Mouse (Mus musculus) neural tube, embryonic 15.5 days (tissue): ENCODE data around the gene Gnb5. TPM values are rescaled to one million over a fixed set of nuclear protein-coding genes. Genes with fewer than 3 reads are reported as not detected.

Source experiments
- ATAC-seq: fragments of 200-750 bp; cut with Nextera tagmentation; 2 replicates; pipeline ENCODE4 v1.8.0; 2017; ENCODE audit warnings: mild to moderate bottlenecking, moderate TSS enrichment, moderate library complexity; ENCODE audit not compliant: low FRiP score
- H3K27ac ChIP-seq: fragments of 300-500 bp; sonication (generic); replicated peaks from 2 replicates; pipeline ENCODE4 v1.5.1; 2015; ENCODE audit warnings: mild to moderate bottlenecking, inconsistent platforms
- H3K27me3 ChIP-seq: fragments of 300-500 bp; sonication (generic); replicated peaks from 2 replicates; pipeline ENCODE4 v1.6.1; 2015; ENCODE audit warnings: inconsistent platforms
- H3K36me3 ChIP-seq: fragments of 300-500 bp; sonication (generic); 2 replicates; pipeline ENCODE4 v1.6.1; 2015; ENCODE audit warnings: inconsistent platforms
- H3K4me1 ChIP-seq: fragments of 300-500 bp; sonication (generic); 2 replicates; pipeline ENCODE4 v1.6.1; 2015; ENCODE audit warnings: inconsistent platforms
- H3K4me2 ChIP-seq: fragments of 300-500 bp; sonication (generic); 2 replicates; pipeline ENCODE4 v1.6.1; 2015; ENCODE audit warnings: inconsistent platforms, mild to moderate bottlenecking, moderate library complexity
- H3K4me3 ChIP-seq: fragments of 300-500 bp; sonication (generic); replicated peaks from 2 replicates; pipeline ENCODE4 v1.5.1; 2015; ENCODE audit warnings: mild to moderate bottlenecking, inconsistent platforms
- H3K9ac ChIP-seq: fragments of 300-500 bp; sonication (generic); replicated peaks from 2 replicates; pipeline ENCODE4 v1.6.1; 2015; ENCODE audit warnings: mild to moderate bottlenecking, inconsistent platforms
- H3K9me3 ChIP-seq: fragments of 300-500 bp; sonication (generic); replicated peaks from 2 replicates; pipeline ENCODE4 v1.6.1; 2016; ENCODE audit warnings: inconsistent platforms
- WGBS: fragments of 180-500 bp; shearing (Covaris S2); methylation state at CpG from one replicate; pipeline ENCODE4 v1.1.7; 2015; ENCODE audit warnings: mixed read lengths; 5-methylcytosine and 5-hydroxymethylcytosine counted together
- polyA plus RNA-seq: library from polyadenylated mRNA; unstranded; fragments of >200 nt; fragmentation: Nextera tagmentation; extraction: Ambion mirVana; gene quantifications from 2 replicates; pipeline ENCODE4 v1.2.1, GENCODE M21; 2015

Gene Gnb5
- polyA plus RNA-seq, 1 experiment from 2014 or later, result 97.4 TPM

DNA sequence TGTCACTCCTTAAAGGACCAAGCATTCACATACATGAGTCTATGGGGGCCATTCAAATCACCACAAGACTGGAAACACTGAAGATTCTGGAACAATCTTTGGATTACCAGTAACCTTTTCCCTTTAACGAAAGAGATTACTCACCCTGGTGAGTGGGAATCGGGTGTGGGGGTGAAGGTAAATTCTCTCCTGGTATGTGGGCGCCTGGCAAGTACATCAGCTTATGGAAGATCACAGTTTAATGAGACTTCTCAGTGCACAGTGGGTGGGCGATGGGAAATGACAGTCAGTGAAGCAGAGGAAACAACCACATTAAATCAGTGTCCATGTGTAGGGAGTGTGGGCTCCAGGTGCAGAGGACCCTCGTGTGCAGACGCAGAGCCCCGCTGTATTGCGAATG is 24.7 kb downstream of the Gnb5 start:
- Histone ChIP-seq H3K36me3 (peaks cover 65% of the 10 kb centered on the region), H3K27me3 (no peaks in the 10 kb centered on the region), H3K9me3 (no peaks in the 10 kb centered on the region), H3K4me2 (no peak overlapping the region), H3K4me3 (no peak overlapping the region), H3K4me1 (no peaks in the 10 kb centered on the region), H3K9ac (no peak overlapping the region), H3K27ac (no peak overlapping the region)
- no peak for ATAC-seq
- WGBS, result 75% methylated on average over 8 of the region's 8 CpGs

DNA sequence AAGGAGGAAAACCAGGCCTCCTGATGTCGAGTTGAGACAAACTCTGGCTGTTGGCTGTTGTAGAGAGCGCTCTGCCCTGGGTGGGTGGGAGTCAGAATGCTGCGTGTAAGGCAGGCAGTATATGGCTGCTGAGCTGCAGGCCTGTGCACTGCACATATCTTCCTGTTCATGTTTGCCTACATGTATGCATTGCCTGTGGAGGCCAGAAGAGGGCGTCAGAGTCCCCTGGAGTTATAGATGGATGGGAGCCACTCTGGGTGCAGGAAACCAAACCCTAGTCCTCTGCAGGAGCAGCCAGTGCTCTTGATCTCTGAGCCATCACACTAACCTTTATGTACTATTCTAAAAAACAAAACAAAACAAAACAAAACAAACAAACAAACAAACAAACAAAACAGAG is 28.4 kb downstream of the Gnb5 start:
- no peaks in the 10 kb centered on the region for H3K9me3 ChIP-seq
- no peak overlapping the region for H3K4me2 ChIP-seq
- H3K9ac ChIP-seq, result no peak overlapping the region
- ATAC-seq, result no peak
- no peaks in the 10 kb centered on the region for H3K4me1 ChIP-seq
- peaks cover 80% of the 10 kb centered on the region for H3K36me3 ChIP-seq
- WGBS, result 80% methylated on average over 4 of the region's 4 CpGs
- H3K27ac ChIP-seq, result no peak overlapping the region
- no peaks in the 10 kb centered on the region for H3K27me3 ChIP-seq
- H3K4me3 ChIP-seq, result no peak overlapping the region

DNA sequence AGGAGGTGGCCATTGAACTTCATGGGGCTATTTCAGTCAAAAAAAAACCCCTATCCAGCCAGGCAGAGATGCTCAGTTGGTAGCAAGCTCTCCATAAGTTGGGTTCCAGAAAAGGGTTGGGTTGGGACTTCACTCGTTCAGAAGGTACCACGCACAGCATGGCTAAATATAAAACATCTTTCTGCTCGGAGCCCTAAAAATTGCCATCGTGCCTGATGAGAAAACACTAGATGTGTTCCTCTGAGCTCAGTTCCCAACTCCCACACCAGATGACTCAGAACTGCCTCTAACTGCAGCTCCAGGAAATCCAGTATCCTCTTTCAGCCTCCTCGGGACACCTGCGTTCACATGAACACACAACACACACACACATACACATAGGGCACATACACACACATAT is 31.9 kb downstream of the Gnb5 start:
- 93% methylated on average over 6 of the region's 6 CpGs for WGBS
- H3K4me1 ChIP-seq, result no peaks in the 10 kb centered on the region
- no peaks in the 10 kb centered on the region for H3K9me3 ChIP-seq
- no peak overlapping the region for H3K9ac ChIP-seq
- ATAC-seq, result no peak
- H3K4me3 ChIP-seq, result no peak overlapping the region
- H3K27me3 ChIP-seq, result no peaks in the 10 kb centered on the region
- H3K27ac ChIP-seq, result no peak overlapping the region
- H3K4me2 ChIP-seq, result no peak overlapping the region
- H3K36me3 ChIP-seq, result peaks cover 88% of the 10 kb centered on the region

DNA sequence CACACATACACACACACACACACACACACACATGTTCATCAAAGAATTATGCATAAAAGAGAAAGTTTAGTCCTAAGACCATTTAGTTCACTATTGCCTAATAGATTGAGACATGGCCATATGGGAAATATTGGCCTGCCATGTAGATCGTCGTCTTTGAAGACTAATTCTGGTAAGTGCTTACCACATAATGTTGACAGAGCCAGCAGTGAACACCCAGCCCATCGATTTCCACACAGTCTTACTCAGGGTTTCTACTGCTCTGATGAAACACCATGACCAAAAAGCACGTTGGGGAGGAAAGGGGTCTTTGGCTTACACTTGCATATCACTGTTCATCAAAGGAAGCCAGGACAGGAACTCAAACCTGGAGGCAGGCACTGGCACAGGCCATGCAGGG is 36.3 kb downstream of the Gnb5 start:
- no peaks in the 10 kb centered on the region for H3K9me3 ChIP-seq
- no peaks in the 10 kb centered on the region for H3K27me3 ChIP-seq
- no peak overlapping the region for H3K9ac ChIP-seq
- H3K4me1 ChIP-seq, result no peaks in the 10 kb centered on the region
- peaks cover 83% of the 10 kb centered on the region for H3K36me3 ChIP-seq
- ATAC-seq, result no peak
- no peak overlapping the region for H3K4me2 ChIP-seq
- no peak overlapping the region for H3K4me3 ChIP-seq
- 94% methylated on average over 4 of the region's 4 CpGs for WGBS
- H3K27ac ChIP-seq, result no peak overlapping the region

DNA sequence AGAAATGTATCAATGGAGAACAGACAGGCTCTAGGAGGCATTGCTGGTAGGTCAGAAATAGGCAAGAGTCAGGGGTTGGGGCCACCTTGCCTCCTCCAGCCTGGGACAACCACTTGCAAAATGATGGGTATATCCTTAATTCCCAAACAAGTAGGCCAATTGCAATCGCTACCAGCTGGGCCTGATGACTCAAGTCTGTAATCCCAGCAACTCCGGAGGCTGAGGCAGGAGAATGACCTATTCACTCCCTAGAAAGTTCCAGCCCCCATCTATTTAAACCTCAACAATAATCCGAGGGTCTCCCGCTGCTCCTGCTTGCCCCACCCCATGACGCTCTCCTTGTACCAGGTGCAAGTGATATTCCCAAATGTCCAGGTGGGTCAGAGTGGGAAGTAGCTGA is 41.4 kb downstream of the Gnb5 start, which contains the start of gene Bcl2l10:
Gene Bcl2l10, plus strand, starts transcription at position 301 of the 400 bp plus-strand sequence.
- Histone ChIP-seq H3K9ac (no peak within 1 kb of the TSS), H3K9me3 (no peaks in the 10 kb centered on the region), H3K27me3 (no peaks in the 10 kb centered on the region), H3K27ac (no peak within 1 kb of the TSS), H3K36me3 (peaks cover 39% of the 10 kb centered on the region), H3K4me1 (no peaks in the 10 kb centered on the region), H3K4me3 (no peak within 1 kb of the TSS), H3K4me2 (no peak within 1 kb of the TSS)
- 89% methylated on average over 5 of the region's 5 CpGs for WGBS
- no peak for ATAC-seq

DNA sequence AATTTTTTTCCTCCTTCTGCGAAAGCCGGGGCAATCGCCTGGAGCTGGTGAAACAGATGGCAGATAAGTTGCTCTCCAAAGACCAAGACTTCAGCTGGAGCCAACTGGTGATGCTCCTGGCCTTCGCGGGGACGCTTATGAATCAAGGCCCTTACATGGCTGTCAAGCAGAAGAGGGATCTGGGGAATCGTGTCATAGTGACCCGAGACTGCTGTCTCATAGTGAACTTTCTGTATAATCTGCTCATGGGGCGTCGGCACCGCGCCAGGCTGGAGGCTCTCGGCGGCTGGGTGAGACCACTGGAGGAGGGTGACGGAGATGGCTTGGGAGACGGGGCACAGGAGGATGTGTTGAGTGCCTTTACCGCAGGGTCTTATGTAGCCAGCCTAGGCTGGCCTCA is 42.0 kb downstream of the Gnb5 start:
- 89% methylated on average over 17 of the region's 17 CpGs for WGBS

DNA sequence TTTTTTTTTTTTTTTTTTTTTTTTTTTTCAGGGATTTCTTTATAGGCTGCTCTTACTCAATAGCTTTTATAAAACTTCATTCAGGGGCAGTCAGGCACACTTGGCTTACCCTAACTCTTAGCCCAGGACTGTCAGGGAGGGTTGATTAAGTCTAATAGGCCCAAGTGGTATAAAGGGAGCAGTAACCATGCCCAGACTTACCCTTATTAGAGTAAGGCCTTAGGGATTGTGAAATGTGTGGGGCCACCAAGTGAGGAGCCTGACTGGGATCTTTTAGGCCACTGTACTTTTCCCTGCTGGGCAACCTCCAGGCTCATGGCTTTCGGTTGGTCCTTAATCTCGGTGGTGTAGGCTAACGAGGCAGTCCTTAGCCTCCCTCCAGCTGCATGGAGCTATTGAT is 42.6 kb downstream of the Gnb5 start:
- ATAC-seq, result no peak
- Histone ChIP-seq H3K4me3 (no peak overlapping the region), H3K9me3 (no peaks in the 10 kb centered on the region), H3K36me3 (peaks cover 28% of the 10 kb centered on the region), H3K4me1 (no peaks in the 10 kb centered on the region), H3K27ac (no peak overlapping the region), H3K9ac (no peak overlapping the region), H3K4me2 (no peak overlapping the region), H3K27me3 (no peaks in the 10 kb centered on the region)
- 81% methylated on average over 3 of the region's 3 CpGs for WGBS

More for the DNA sequence above, 42.0 kb downstream of the Gnb5 start:
- no peaks in the 10 kb centered on the region for H3K9me3 ChIP-seq
- H3K27me3 ChIP-seq, result no peaks in the 10 kb centered on the region
- H3K4me2 ChIP-seq, result no peak overlapping the region
- no peak for ATAC-seq
- H3K27ac ChIP-seq, result no peak overlapping the region
- H3K4me1 ChIP-seq, result no peaks in the 10 kb centered on the region
- H3K9ac ChIP-seq, result no peak overlapping the region
- H3K36me3 ChIP-seq, result peaks cover 33% of the 10 kb centered on the region
- no peak overlapping the region for H3K4me3 ChIP-seq

DNA sequence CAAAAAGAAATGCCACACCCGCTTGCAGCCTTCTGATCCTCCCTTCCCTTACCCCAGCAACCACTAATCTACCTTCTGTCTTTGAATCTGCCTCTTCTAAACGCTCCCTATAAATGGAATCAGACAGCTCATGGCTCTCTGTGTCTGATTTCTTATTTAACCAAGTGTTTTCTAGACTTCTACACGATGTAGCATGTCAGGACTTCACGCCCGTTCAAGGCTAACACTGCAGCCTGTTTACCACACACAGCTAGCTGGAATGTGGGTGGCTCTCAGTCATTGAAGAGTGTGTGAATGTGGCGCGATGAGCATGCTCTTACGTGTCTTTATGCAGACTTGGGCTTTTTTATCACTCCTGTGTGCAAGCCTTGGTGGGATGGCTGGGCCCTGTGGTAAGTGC is 47.0 kb downstream of the Gnb5 start:
- H3K9me3 ChIP-seq, result no peaks in the 10 kb centered on the region
- H3K9ac ChIP-seq, result no peak overlapping the region
- H3K4me1 ChIP-seq, result no peaks in the 10 kb centered on the region
- WGBS, result 73% methylated on average over 8 of the region's 8 CpGs
- H3K4me2 ChIP-seq, result no peak overlapping the region
- no peaks in the 10 kb centered on the region for H3K27me3 ChIP-seq
- no peak overlapping the region for H3K4me3 ChIP-seq
- no peak for ATAC-seq
- H3K27ac ChIP-seq, result no peak overlapping the region
- H3K36me3 ChIP-seq, result no peaks in the 10 kb centered on the region

DNA sequence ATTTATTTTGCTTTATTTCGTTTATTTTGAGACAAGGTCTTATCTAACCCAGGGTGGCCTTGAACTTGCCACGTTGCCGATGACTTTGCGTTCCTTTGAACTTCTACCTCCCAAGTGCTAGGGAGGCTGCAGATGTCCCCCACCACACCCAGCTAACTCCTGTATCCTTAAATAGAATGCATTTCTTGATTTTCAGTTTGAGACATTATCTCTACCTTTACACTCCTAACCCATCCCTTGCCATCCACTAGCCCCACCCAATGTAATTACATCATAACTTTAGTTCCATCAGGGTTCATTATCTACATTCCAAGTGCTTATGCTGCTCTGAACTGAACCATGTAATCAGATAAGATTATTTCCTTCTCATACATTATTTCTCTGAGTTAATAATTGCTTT is 49.7 kb downstream of the Gnb5 start:
- 89% methylated on average over 4 of the region's 4 CpGs for WGBS
- no peak for ATAC-seq
- Histone ChIP-seq H3K4me3 (no peak overlapping the region), H3K4me1 (no peaks in the 10 kb centered on the region), H3K27ac (no peak overlapping the region), H3K9ac (no peak overlapping the region), H3K4me2 (no peak overlapping the region), H3K27me3 (no peaks in the 10 kb centered on the region), H3K9me3 (no peaks in the 10 kb centered on the region), H3K36me3 (no peaks in the 10 kb centered on the region)

DNA sequence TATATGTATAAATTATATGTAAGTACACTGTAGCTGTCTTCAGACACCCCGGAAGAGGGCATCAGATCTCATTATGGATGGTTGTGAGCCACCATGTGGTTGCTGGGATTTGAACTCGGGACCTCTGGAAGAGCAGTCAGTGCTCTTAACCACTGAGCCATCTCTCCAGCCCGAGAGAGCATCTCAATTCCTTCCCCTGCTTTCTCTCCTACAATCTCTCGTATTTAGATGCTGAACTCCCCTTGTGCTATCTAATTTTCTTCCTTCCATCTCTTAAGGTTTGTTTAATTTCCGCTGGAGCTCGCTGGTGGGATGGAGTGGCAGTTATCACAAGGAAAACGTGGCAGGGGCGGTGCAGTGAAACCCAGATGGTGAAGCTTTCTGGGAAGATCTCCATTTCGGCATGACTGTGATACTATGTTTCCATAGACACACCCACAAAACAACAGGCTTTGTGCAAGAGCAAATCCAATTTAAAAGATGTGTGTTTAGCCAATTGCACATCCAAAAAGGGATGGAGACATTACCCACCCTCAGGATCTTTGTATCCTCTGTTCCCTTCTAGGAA is 51.1 kb downstream of the Gnb5 start:
- H3K27ac ChIP-seq, result no peak overlapping the region
- no peaks in the 10 kb centered on the region for H3K27me3 ChIP-seq
- ATAC-seq, result no peak
- no peaks in the 10 kb centered on the region for H3K9me3 ChIP-seq
- H3K9ac ChIP-seq, result no peak overlapping the region
- no peak overlapping the region for H3K4me2 ChIP-seq
- H3K4me1 ChIP-seq, result no peaks in the 10 kb centered on the region
- 86% methylated on average over 9 of the region's 9 CpGs for WGBS
- no peak overlapping the region for H3K4me3 ChIP-seq
- H3K36me3 ChIP-seq, result no peaks in the 10 kb centered on the region

DNA sequence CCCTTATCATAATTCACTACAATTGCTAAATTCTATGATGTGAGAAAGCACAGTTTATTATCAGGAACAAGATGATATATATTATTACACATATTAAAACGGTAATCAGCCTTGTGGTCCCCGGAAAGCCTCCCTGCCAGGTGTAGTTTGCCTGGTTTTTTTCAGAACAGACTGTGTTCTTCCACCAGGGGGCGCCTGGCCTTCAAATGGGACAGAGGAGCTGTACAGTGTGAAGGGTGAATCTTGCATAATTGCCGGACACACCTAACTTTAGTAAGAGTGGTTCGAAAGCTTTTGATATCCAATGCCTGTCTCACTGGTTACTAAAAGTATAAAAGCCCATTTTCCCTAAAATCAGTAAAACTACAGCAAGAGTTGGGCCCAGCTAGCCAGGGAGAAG is 55.6 kb downstream of the Gnb5 start:
- H3K4me3 ChIP-seq, result no peak overlapping the region
- H3K36me3 ChIP-seq, result no peaks in the 10 kb centered on the region
- H3K9ac ChIP-seq, result no peak overlapping the region
- no peaks in the 10 kb centered on the region for H3K27me3 ChIP-seq
- no peaks in the 10 kb centered on the region for H3K4me1 ChIP-seq
- no peak for ATAC-seq
- no peak overlapping the region for H3K4me2 ChIP-seq
- 39% methylated on average over 5 of the region's 5 CpGs for WGBS
- no peaks in the 10 kb centered on the region for H3K9me3 ChIP-seq
- no peak overlapping the region for H3K27ac ChIP-seq

DNA sequence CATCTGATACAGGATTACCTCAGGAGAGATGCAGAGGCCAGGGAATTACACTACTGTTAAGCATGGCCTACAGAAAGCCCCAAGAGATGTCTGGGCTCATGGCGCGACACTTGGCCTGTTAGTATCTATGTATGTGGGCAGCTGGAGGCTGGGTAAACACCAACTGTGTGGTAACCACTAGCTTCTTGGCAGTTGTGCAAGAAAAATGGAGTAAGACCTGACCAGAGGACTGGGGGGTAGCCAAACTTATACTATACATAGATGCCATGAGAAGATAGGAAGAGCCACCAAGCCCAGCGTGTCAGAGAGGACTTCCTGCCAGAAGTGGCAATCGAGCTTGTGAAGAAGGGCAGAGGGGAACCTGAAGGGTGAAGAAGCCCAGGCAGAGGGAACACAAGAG is 56.1 kb downstream of the Gnb5 start:
- H3K4me1 ChIP-seq, result no peaks in the 10 kb centered on the region
- no peaks in the 10 kb centered on the region for H3K36me3 ChIP-seq
- H3K9me3 ChIP-seq, result no peaks in the 10 kb centered on the region
- no peak overlapping the region for H3K9ac ChIP-seq
- WGBS, result 89% methylated on average over 4 of the region's 4 CpGs
- H3K4me3 ChIP-seq, result no peak overlapping the region
- no peak overlapping the region for H3K4me2 ChIP-seq
- H3K27ac ChIP-seq, result no peak overlapping the region
- no peak for ATAC-seq
- H3K27me3 ChIP-seq, result no peaks in the 10 kb centered on the region

DNA sequence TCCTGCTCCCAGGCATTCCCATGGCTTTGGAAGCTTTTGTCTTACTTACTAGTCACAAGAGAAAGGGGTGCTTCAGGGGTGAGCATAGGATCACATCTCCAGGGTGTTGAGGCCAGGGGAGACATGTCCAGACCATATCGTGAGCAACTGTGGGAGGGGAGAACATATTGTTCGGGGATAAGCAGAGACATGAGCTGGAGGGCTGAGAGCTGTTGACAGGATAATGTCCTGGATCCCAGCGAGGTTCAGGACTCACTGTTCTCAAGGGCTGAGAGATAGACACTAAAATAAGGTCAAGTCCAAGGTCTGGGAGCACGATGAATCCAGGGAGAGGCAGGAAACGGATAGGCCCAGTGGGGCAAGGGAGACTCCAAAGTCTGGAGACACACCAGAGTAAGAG is 56.9 kb downstream of the Gnb5 start:
- Histone ChIP-seq H3K27me3 (no peaks in the 10 kb centered on the region), H3K36me3 (no peaks in the 10 kb centered on the region), H3K9ac (no peak overlapping the region), H3K4me3 (no peak overlapping the region), H3K27ac (no peak overlapping the region), H3K4me2 (no peak overlapping the region), H3K9me3 (no peaks in the 10 kb centered on the region), H3K4me1 (no peaks in the 10 kb centered on the region)
- ATAC-seq, result no peak
- 84% methylated on average over 5 of the region's 5 CpGs for WGBS
